Mouse (Mus musculus) kidney, postnatal 36 days (tissue): ENCODE results near the gene Jmjd1c.
"Not testable (repeated sequence)": the region's sequence is repeated elsewhere in the genome, so short reads cannot be mapped to it uniquely, and the experiment has no call there.

ENCODE experiments used
- DNase-seq, 2 experiments: peaks; one replicate each; pipeline ENCODE4 v3.0.0; 2021 to 2022; ENCODE audit warnings: mixed read lengths in 2 of 2

The Jmjd1c gene

DNA sequence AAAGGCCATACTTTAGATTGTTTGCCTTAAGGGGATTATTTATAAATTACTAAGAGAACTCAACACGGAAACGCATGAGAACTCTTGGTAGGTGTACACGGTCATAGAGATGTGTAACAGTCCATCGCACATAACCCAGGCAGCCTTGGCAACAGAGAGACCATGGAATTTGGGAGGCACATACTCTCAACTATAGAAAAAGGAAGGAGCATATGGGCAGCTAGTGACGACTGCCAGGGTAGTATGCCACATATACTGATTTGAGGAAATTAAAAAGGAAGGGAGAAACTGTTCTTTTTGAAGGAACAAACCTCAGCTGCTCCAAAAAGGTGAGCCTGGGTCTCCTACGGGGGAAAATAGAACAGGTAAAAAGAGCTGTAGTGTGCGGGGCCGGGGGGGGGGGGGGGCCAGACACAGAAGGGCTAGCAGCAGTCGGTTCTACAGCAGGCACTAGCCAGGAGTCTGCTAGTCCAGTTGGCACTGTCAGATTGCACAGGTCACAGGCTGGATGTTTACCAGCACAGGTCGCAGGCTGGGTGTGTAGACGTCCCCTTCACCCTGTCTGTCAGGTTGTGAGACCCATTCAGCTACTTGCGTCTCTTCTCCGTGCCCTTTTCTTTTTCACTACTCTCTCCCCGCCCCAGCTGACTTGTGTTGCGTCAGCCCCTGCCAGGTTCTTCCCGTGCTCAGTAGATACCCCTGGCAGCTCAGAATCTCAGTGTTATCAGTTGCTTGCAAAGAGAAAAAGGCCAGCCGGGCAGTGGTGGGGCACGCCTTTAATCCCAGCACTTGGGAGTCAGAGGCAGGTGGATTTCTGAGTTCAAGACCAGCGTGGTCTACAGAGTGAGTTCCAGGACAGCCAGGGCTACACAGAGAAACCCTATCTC, 9.6 kb downstream of the Jmjd1c start:
- DNase-seq = peak in 1 of 2 experiments; percentile 40

- no peak for DNase-seq
Observed at GRCm38 (mm10) chr10:67106400-67106799, 10.5 kb downstream of the Jmjd1c start.

DNA sequence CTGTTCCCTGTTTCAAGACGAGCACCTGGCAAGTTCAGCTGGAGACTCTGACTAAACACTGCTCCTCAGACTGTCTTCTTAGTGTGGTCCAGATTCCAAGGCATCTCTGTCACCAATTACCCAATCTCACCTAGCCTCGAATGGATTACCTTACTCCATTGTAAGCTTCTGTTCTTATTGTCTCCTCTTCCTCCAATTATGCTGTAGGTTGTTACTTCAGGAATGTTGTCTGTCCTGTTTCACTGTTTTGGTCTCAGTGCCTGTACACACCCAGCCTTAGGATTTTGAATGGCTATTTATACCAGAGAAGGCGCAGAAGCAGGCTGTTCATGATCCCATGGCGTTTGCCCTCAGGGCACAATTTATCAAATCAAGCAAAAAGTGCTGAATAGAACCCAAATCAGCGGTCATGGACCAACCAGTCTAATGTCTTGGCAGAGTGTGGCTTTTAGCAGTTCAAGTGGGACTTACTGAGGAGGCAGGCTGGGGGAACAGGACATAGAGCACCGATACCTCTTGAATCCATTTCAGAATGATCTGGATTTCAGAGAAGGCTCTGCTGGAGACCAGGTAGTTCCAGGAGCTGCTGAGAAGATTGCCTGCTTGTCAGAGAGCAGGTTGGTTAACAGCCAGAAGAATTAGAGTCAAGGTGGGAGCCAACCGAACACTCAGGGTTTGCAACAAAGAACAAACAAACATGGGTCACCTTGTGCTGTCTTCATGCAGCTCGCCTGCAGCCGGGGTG, 11.3 kb downstream of the Jmjd1c start:
- DNase-seq = peak; percentile 29 to 37

DNA sequence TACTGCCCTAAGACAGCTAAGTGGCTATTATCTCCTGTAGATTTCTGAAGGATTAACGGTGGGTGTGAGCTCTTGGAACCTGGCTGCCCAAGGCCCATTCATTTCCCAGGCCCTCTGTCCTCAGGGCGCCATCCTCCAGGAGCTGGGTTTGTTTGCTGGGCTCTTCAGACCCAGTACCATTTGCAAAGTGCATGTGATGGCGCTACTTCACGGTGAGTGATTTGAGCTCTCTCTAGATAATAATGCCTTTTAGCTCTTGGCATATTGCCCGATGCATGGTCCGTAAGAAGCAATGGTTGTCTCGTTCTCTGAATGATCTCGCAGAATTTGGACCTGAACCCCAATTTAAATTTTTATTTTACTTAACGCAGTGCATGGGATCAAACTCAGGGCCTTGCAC, 12.2 kb downstream of the Jmjd1c start:
- DNase-seq = no peak

- no peak for DNase-seq
Observed at GRCm38 (mm10) chr10:67109635-67110034, 13.7 kb downstream of the Jmjd1c start.

DNA sequence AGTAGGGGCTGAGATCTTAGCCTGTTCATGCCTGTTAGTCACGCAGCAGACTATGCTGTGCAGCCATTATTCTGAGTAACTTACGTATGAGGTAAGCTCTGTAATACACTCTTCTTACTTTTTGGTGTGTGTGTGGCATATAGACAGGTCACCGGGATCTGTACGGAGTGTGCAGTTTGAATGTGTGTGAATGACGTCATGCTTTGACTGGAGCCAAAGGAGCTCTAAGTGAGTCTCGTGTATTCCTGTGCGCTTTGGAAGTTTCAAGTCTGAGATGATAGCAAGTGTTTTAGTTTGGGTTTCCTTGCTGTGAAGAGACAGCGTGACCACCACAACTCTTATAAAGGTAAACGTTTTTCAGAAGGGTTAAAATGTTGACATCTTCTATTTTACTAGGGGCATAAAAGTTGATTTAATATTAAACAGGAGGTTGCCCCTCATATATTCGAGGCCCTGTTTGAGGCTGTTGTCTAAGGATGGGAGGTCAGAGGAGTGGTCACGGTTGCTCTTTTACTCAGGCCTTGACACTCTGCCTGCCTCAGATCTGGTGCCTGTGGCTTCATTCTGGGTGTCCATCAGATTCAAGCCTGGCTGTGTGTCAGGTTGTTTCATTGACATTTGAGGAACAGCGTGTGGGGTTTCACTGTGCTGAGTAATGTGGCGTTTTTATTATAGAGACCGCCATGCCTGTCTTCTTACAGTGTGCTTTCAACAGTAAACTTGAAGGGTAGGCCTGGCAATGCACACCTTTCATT, 15.3 kb downstream of the Jmjd1c start:
- no peak for DNase-seq

DNA sequence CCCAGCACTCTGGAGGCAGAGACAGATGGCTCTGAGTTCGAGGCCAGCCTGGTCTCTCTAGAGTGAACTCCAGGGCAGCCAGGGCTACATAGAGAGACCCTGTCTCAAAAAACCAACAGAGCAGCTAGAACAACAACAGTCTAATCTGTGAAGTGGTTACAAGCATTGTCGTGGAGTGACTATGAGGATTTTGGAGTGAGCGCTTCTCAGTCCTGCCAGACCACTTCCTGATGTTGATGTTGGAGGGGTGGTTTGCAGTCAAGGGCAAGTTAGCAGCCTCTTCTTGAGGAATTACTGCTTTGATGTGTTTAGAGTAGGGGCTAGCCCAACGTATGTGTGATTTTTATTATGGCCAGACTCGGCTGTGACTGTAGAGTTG, 15.9 kb downstream of the Jmjd1c start:
- DNase-seq = no peak

DNA sequence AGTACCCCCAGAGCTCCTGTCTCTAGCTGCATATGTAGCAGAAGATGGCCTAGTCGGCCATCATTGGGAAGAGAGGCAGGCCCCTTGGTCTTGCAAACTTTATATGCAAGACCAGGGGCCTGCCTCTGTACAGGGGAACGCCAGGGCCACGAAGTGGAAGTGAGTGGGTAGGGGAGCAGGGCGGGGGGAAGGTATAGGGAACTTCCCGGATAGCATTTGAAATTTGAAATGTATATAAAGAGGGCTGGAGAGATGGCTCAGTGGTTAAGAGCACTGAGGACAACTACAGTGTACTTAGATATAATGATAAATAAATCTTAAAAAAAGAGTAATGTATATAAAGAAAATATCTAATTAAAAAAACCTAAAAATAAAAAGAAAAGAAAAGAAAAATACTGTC, 17.0 kb downstream of the Jmjd1c start:
- not testable (repeated sequence) for DNase-seq

GRCm38 (mm10) chr10:67113833-67114232, 17.9 kb downstream of the Jmjd1c start:
- no peak for DNase-seq

DNA sequence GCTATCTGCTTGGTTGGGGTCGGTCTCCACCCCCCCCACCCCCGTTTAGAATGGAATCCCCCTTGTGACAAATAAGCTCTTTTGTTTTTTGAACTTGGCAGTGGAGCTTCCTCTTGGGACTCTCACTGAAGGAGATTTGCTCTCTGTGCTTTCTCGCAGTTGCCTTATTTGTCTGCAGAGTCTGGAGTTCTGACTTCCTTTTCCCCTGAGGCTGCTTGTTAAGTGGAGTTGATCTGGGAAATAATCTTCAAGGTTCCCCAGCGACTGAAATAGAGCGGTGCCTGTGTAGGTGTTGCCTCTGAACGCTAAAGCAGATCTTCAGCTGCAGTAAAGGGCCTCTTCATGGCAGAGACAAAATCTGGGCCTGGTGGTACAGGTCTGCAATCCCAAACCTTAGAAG, 19.2 kb downstream of the Jmjd1c start:
- DNase-seq = no peak

GRCm38 (mm10) chr10:67115666-67116091, 19.8 kb downstream of the Jmjd1c start:
- no peak for DNase-seq

DNA sequence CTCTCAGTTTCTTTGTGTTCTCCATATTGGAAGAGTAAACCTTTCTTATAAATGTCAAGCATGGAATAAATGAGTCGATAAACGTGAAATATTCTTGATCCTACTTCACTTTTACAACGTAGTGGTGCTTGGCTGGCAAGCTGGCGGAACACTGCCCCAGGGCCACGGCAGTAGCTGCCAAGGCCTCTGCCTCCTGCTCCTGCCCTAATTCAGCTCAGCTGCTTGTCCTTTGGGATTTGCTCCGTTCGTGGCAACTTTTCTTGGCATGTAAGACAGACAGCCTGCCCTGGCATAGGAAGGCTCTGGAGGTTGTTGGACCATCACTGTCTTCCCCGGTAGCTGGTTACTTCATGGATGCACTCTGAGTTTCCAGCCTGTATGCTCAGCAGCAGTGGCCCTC, 20.3 kb downstream of the Jmjd1c start:
- DNase-seq = peak; percentile 59 to 70

GRCm38 (mm10) chr10:67119291-67119690, 23.4 kb downstream of the Jmjd1c start:
- DNase-seq = no peak

GRCm38 (mm10) chr10:67120180-67120579, 24.3 kb downstream of the Jmjd1c start:
- peak in 1 of 2 experiments; percentile 35 for DNase-seq

GRCm38 (mm10) chr10:67120640-67121039, 24.7 kb downstream of the Jmjd1c start:
- no peak for DNase-seq

- no peak for DNase-seq
Observed at GRCm38 (mm10) chr10:67123756-67124155, 27.8 kb downstream of the Jmjd1c start.

DNA sequence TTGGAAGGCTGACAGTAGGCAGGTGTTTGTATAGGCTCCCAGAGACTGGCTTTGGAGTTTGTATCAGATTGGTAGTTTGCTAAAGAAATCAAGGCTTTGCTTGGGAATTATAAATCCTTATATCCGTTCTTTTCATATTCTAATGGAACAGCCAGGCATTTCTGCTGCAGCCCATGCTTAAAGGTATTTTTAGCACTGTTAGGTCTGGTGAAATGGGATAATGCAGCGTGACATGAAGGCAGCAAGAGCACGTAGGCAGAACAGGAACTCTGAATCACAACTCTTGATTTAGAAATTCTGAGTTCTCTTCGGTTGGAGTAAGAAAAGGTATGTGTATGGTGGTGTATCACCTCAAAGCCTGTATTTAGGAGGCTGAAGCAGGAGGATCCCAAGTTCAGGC, 28.2 kb downstream of the Jmjd1c start:
- no peak for DNase-seq

GRCm38 (mm10) chr10:67126061-67126858, 30.3 kb downstream of the Jmjd1c start:
- peak; percentile 53 to 69 for DNase-seq

GRCm38 (mm10) chr10:67126859-67127758, 31.2 kb downstream of the Jmjd1c start:
- DNase-seq = peak in 1 of 2 experiments; percentile 63

- DNase-seq = peak in 1 of 2 experiments; percentile 40
Observed at GRCm38 (mm10) chr10:67129531-67129930, 33.6 kb downstream of the Jmjd1c start.

DNA sequence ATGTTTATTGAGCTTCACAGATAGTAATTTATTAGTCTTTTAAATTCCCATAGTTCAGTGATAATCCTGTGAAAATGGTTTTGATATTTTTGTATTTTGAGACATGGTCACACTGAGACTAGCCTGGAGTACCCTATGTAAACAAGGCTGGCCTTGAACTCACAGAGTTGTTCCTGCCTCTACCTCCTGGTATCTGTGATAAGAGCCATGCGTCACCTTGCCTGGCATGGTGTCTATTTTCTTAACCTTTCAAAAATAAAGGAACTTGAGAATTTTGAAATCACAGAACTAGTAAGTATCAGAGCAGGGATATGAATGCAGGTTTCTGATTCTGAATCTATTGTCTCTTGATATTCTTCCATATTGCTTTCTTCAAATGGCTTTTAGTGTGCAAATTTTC, 35.8 kb downstream of the Jmjd1c start:
- DNase-seq = no peak
